Mouse (Mus musculus) forebrain, embryonic 11.5 days (tissue): Measurements from ENCODE around the gene Sephs2. TPM values are rescaled to one million over a fixed set of nuclear protein-coding genes. Genes with fewer than 3 reads are reported as not detected.

Source experiments
- ATAC-seq: fragments of 200-750 bp; cut with Nextera tagmentation; replicated peaks from 2 replicates; pipeline ENCODE4 v1.8.0; 2017; ENCODE audit warnings: moderate TSS enrichment; ENCODE audit not compliant: low FRiP score
- DNase-seq: peaks from one replicate; pipeline ENCODE4 v3.0.0-alpha.2; 2017; ENCODE audit warnings: low spot score
- H3K27ac ChIP-seq: fragments of 300-500 bp; sonication (generic); 2 replicates; pipeline ENCODE4 v1.5.1; 2014; ENCODE audit warnings: low read depth, low read length
- H3K27me3 ChIP-seq: fragments of 300-500 bp; sonication (generic); 2 replicates; pipeline ENCODE4 v1.6.1; 2014; ENCODE audit warnings: mild to moderate bottlenecking, low read length, mixed read lengths; ENCODE audit not compliant: control insufficient read depth, insufficient read depth
- H3K36me3 ChIP-seq: fragments of 300-500 bp; sonication (generic); 2 replicates; pipeline ENCODE4 v1.6.1; 2014; ENCODE audit warnings: mild to moderate bottlenecking, low read length, moderate library complexity, mixed read lengths; ENCODE audit not compliant: control insufficient read depth, insufficient read depth
- H3K4me1 ChIP-seq: fragments of 300-500 bp; sonication (generic); replicated peaks from 2 replicates; pipeline ENCODE4 v1.6.1; 2014; ENCODE audit warnings: low read length, mixed read lengths; ENCODE audit not compliant: control insufficient read depth, insufficient read depth
- H3K4me2 ChIP-seq: fragments of 300-500 bp; sonication (generic); 2 replicates; pipeline ENCODE4 v1.6.1; 2014; ENCODE audit warnings: low read depth, mild to moderate bottlenecking, low read length, moderate library complexity, mixed read lengths; ENCODE audit not compliant: severe bottlenecking
- H3K4me3 ChIP-seq: fragments of 300-500 bp; sonication (generic); 2 replicates; pipeline ENCODE4 v1.5.1; 2014; ENCODE audit warnings: low read depth, low read length
- H3K9ac ChIP-seq: fragments of 300-500 bp; sonication (generic); 2 replicates; pipeline ENCODE4 v1.6.1; 2014; ENCODE audit warnings: low read length
- H3K9me3 ChIP-seq: fragments of 300-500 bp; sonication (generic); 2 replicates; pipeline ENCODE4 v1.6.1; 2016; ENCODE audit warnings: low read length, mixed read lengths; ENCODE audit not compliant: control insufficient read depth
- WGBS: fragments of 180-500 bp; shearing (Covaris S2); extraction: QIAGEN DNeasy Blood & Tissue Kit; methylation state at CpG from one replicate; pipeline ENCODE4 v1.1.7; 2014; 5-methylcytosine and 5-hydroxymethylcytosine counted together
- polyA plus RNA-seq: library from polyadenylated mRNA; unstranded; fragments of >200 nt; fragmentation: Nextera tagmentation; extraction: Ambion mirVana; gene quantifications from 2 replicates; pipeline ENCODE4 v1.2.1, GENCODE M21; 2014

The Sephs2 gene
- polyA plus RNA-seq, 1 experiment from 2014 or later: 87.0 TPM

DNA sequence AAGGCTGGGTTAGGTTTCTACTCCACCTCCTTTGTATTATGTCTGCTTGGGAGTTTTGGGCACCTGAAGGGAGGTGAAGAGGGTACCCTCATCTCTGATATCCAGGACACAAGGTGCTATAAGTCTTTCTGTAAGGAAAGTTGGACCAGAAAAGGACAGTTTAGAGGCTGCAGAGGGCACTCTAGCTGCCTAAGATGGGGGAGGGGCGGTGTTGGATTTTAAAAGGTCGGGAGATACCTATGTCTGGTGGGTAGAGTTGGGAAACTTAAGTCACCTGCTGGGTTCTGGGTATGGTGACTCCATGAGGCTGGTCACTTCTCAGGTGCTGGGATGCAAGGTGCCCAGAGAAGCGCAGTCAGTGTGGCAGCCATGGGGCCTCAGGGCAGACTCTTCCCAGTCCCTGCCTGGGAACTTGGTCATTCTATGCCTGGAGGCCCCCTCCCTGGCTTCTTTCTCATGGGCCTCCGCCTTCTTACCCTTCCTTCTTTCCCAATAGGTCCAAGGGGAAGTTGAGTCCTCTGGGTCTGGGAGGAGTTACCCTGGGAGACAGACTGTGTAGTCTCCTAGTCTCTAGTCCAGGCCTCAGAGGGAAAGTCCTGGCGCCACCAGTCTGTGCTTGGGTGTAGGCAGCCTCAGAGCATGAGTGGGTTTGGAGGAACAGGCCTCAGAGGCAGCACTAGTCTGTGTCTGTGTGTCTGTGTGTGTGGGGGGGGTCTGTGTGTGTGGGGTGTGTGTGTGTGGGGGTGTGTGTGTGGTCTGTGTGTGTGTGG is 23.1 kb upstream of the Sephs2 start:
- Histone ChIP-seq H3K36me3 (no peaks in the 10 kb centered on the region), H3K27ac (no peak overlapping the region), H3K4me3 (no peak overlapping the region), H3K9me3 (no peaks in the 10 kb centered on the region), H3K4me1 (no peaks in the 10 kb centered on the region), H3K4me2 (no peak overlapping the region), H3K27me3 (no peaks in the 10 kb centered on the region), H3K9ac (no peak overlapping the region)
- WGBS: 84% methylated on average over 5 of the region's 5 CpGs
- ATAC-seq (no peak), DNase-seq (no peak)

DNA sequence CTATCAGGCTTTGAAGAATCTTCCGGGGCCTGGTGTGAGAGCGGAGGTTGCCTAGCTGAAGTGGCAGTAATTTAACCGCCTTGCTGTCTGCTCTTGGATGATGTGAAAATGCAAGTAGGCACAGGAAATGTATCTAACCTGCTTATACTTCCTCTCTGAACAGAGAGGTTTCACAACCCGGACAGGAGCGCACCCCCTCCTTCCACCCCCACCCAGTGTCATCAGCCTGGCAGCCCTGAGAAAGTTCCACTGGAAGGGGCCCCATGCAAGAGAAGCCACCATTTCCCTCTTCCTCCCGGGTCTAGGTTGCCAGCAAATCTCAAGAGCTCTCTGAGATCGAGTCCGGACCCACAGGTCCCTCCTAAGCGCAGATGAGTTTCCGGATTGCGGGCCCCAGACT is 22.2 kb upstream of the Sephs2 start, which contains the start of gene Itgal:
Gene Itgal (plus strand): TSS at position 163 of the 400 bp plus-strand sequence.
- Histone ChIP-seq H3K27ac (no peak within 1 kb of the TSS), H3K27me3 (no peaks in the 10 kb centered on the region), H3K9me3 (no peaks in the 10 kb centered on the region), H3K36me3 (no peaks in the 10 kb centered on the region), H3K9ac (no peak within 1 kb of the TSS), H3K4me1 (no peaks in the 10 kb centered on the region), H3K4me3 (no peak within 1 kb of the TSS), H3K4me2 (no peak within 1 kb of the TSS)
- DNase-seq (no peak), ATAC-seq (no peak)
- 90% methylated on average over 11 of the region's 11 CpGs for WGBS

DNA sequence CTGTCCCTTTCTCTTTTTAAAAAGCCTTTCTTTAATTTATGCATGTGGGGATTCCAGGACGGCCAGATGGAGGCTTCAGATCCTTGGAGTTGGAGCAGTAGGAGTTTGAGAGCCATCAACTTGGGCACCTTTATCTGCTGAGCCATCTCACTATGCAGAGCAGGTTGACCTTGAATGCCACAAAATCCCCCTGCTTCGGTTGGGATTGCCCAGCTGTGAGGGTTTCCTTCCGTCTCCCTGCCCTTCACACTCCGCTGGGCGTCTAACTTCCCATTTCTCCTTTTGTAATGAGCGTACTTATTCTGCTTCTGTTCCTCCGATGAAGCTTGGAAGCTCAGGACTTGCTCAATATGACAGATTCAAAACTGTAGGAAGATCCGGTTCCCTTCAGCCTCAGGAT is 16.3 kb upstream of the Sephs2 start:
- WGBS: 62% methylated on average over 8 of the region's 8 CpGs
- no peak overlapping the region for H3K4me2 ChIP-seq
- no peaks in the 10 kb centered on the region for H3K4me1 ChIP-seq

DNA sequence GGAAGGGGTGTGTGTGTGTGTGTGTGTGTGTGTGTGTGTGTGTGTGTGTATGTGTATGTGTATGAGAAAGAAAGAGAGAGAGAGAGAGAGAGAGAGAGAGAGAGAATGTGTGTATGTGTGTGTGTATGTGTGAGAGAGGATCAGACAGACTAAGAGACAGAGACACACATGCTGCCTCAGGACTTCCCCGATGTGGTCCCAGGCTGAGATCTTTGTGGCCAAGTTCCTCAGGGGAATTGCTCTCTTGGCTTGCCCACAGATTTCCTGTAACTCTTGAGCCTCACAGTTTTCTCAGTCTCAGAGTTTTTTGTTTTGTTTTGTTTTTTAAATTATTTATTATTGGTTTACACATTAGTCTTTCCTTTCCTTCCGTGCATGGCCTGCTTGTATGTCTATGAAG is 15.5 kb upstream of the Sephs2 start:
- DNase-seq (no peak), ATAC-seq (no peak)
- no peaks in the 10 kb centered on the region for H3K27me3 ChIP-seq
- no peaks in the 10 kb centered on the region for H3K36me3 ChIP-seq
- no peaks in the 10 kb centered on the region; the same call in 1 of the 2 replicates for H3K9me3 ChIP-seq
- no peak overlapping the region for H3K9ac ChIP-seq
- H3K4me1 ChIP-seq: no peaks in the 10 kb centered on the region
- WGBS: 93% methylated on average over 2 of the region's 2 CpGs
- H3K4me3 ChIP-seq: no peak overlapping the region
- H3K27ac ChIP-seq: no peak overlapping the region
- H3K4me2 ChIP-seq: no peak overlapping the region

More for the DNA sequence above, 16.3 kb upstream of the Sephs2 start:
- Histone ChIP-seq H3K9me3 (no peaks in the 10 kb centered on the region; the same call in 1 of the 2 replicates), H3K9ac (no peak overlapping the region), H3K27me3 (no peaks in the 10 kb centered on the region), H3K27ac (no peak overlapping the region), H3K36me3 (no peaks in the 10 kb centered on the region), H3K4me3 (no peak overlapping the region)
- no peak for DNase-seq
- ATAC-seq: no peak

DNA sequence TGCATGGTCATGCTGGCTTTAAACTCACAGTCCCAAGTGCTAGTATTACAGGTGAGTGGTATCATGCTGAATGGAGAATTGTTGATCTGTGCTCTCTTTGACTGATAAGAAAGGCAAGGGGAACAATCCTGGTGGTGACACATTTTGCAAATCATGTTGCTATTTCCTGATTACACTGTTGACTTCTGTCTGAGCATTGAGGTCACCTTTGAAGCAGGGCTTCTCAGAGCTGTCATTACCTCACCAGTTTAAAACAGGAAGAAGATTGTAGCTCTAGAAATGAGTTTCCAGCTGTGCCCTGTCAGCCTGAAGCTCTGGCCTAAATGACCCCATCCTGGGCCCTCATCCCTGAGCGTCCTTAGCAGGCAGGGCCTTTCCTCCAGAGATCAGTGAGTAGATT is 14.1 kb upstream of the Sephs2 start:
- Histone ChIP-seq H3K36me3 (no peaks in the 10 kb centered on the region), H3K4me1 (no peaks in the 10 kb centered on the region), H3K9ac (no peak overlapping the region), H3K27ac (no peak overlapping the region), H3K4me2 (no peak overlapping the region), H3K4me3 (no peak overlapping the region), H3K9me3 (no peaks in the 10 kb centered on the region; the same call in 1 of the 2 replicates), H3K27me3 (no peaks in the 10 kb centered on the region)
- ATAC-seq: no peak
- 68% methylated on average over 1 of the region's 1 CpGs for WGBS
- no peak for DNase-seq

DNA sequence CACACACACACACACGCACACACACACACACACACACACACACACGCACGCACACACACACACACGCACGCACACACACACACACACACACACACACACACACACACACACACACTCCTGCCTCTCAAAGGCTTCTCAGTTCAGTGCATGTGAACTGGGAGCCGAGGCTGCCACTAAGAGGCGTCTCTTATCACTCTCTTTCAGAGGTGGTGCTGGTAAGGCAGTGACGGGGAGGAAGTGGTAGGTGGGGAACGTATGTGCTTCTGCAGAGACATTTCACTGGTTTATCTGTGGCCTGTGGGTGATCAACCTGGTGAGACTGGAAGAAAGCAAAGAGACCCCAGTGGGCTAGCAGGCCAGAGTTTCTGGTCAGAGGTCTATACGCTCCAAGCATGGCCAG is 11.3 kb upstream of the Sephs2 start:
- Histone ChIP-seq H3K36me3 (no peaks in the 10 kb centered on the region), H3K4me2 (no peak overlapping the region), H3K9ac (no peak overlapping the region), H3K4me1 (no peaks in the 10 kb centered on the region), H3K27me3 (no peaks in the 10 kb centered on the region), H3K9me3 (no peaks in the 10 kb centered on the region; the same call in 1 of the 2 replicates), H3K27ac (no peak overlapping the region), H3K4me3 (no peak overlapping the region)
- DNase-seq: no peak
- ATAC-seq: no peak
- WGBS: 83% methylated on average over 6 of the region's 10 CpGs

DNA sequence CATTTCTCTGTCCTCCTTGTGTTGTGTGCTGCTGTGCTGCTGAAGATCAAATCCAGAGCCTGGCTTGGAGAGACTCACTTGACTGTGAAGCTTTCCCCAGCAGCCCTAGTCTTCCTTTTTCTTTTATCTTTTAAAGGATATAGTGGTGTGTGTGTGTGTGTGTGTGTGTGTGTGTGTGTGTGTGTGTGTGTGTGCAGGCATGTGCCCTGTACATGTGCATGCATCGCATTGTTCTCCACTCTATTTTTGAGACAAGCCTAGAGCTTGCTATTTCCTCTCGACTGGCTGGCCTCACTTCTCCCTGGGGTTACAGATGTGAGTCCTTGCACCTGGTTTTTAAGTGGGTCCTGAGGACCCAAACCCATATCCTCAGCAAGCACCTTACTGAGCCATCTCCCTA is 8.3 kb upstream of the Sephs2 start:
- no peak for DNase-seq
- no peak overlapping the region for H3K9ac ChIP-seq
- H3K4me3 ChIP-seq: no peak overlapping the region
- H3K36me3 ChIP-seq: no peaks in the 10 kb centered on the region
- H3K27me3 ChIP-seq: no peaks in the 10 kb centered on the region
- H3K27ac ChIP-seq: no peak overlapping the region
- no peaks in the 10 kb centered on the region for H3K4me1 ChIP-seq
- no peak for ATAC-seq
- H3K4me2 ChIP-seq: no peak overlapping the region
- H3K9me3 ChIP-seq: no peaks in the 10 kb centered on the region; the same call in 1 of the 2 replicates
- 94% methylated on average over 2 of the region's 2 CpGs for WGBS

DNA sequence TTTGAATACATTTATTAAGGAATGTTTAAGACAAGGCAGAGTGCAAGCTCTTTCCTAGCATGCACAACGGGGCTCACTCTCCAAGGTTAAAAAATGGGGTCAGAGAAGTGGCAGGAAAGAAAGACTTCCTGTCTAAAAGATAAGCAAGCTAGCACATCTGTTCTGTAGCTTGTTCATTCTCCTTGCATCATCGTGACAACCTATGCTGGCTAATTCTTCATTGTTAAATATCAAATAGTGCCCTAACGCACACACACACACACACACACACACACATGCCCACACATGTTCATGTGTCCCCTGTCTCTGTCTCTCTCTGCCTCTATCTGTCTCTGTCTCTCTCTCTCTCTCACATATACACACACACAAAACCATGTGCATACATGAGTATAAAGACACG is 7.3 kb upstream of the Sephs2 start:
- DNase-seq (no peak), ATAC-seq (no peak)
- WGBS: 79% methylated on average over 4 of the region's 4 CpGs
- no peak overlapping the region for H3K27ac ChIP-seq
- no peaks in the 10 kb centered on the region for H3K4me1 ChIP-seq
- H3K9ac ChIP-seq: no peak overlapping the region
- H3K4me3 ChIP-seq: no peak overlapping the region
- no peaks in the 10 kb centered on the region for H3K27me3 ChIP-seq
- no peaks in the 10 kb centered on the region for H3K36me3 ChIP-seq
- no peaks in the 10 kb centered on the region for H3K9me3 ChIP-seq
- no peak overlapping the region for H3K4me2 ChIP-seq

DNA sequence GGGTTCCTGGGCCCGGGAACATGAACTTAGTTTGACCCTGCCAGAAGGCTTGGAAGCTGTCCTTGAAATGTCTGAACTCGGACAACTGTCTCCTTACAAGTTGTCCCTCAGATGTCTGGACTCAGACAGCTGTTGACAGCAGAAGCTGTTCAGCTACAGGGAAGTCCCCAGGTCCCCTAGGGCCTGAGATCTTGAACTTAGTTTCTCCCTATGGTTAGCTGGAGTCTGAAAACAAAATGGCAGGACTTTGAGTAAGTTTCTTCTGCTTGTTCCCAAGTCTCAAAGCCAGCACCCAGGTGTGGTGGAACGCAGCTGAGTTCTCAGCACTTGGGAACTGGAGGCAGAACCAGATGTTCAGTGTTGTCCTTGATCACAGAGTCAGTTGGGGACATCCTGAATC is 6.2 kb upstream of the Sephs2 start:
- H3K36me3 ChIP-seq: no peaks in the 10 kb centered on the region

More for the DNA sequence above, 6.2 kb upstream of the Sephs2 start:
- Histone ChIP-seq H3K27me3 (no peaks in the 10 kb centered on the region), H3K4me3 (no peak overlapping the region), H3K4me2 (no peak overlapping the region), H3K4me1 (no peaks in the 10 kb centered on the region), H3K9ac (no peak overlapping the region), H3K9me3 (no peaks in the 10 kb centered on the region), H3K27ac (no peak overlapping the region)
- 78% methylated on average over 3 of the region's 3 CpGs for WGBS
- ATAC-seq (no peak), DNase-seq (no peak)
